Mouse (Mus musculus): Measurements from ENCODE around the gene Pef1. TPM values are rescaled to one million over a fixed set of nuclear protein-coding genes. Genes with fewer than 3 reads are reported as not detected.
A peak's percentile ranks its signal among the peaks of the same experiment; 100 is the strongest.

Gene Pef1
- polyA plus RNA-seq, 1 experiment: 56.9 TPM

DNA sequence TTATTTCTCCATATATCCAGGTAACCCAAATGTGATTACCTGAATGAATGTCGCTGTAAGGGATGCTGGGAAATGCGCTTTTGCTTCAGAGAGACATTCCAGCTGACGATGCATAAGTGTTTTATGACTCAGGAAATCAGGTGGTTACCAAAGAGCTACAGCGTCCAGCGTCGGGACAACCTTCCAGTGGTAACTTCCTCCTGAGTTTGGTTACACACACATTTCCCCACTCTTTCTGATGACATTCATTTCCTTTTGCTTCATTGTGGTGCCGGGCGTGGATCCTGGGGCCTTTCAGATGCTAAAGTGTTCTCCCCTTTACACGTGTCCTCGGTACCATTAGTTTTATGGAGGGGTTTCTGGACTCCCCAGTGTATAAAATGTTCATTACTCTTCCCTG is 46.0 kb downstream of the Pef1 start:
- Histone ChIP-seq H3K4me1 (ENCODE audit: control insufficient read depth, insufficient read depth, low read length) (no peaks in the 10 kb centered on the region), H3K9me3 (replicated peaks; ENCODE audit: control insufficient read depth, insufficient read depth, low read length, poor library complexity, severe bottlenecking) (no peaks in the 10 kb centered on the region), H3K9ac (ENCODE audit: low read depth, poor library complexity, severe bottlenecking) (no peak overlapping the region), H3K36me3 (ENCODE audit: control insufficient read depth, insufficient read depth, low read length, poor library complexity, severe bottlenecking) (no peaks in the 10 kb centered on the region), H3K4me3 (ENCODE audit: low read depth, low read length) (no peak overlapping the region), H3K27ac (ENCODE audit: insufficient read depth, low read length) (no peak overlapping the region), H3K27me3 (ENCODE audit: control insufficient read depth, insufficient read depth, low read length, poor library complexity, severe bottlenecking) (no peaks in the 10 kb centered on the region; the same call in 1 of the 2 replicates)
- TF ChIP-seq POLR2A (IDR thresholded peaks at IDR 0.05; ENCODE audit: insufficient read depth, low read length) (no peak), EP300 (IDR thresholded peaks at IDR 0.05; ENCODE audit: insufficient read depth, low read depth, low read length) (no peak), CTCF (IDR thresholded peaks at IDR 0.05; ENCODE audit: low read depth, low read length) (no peak)

DNA sequence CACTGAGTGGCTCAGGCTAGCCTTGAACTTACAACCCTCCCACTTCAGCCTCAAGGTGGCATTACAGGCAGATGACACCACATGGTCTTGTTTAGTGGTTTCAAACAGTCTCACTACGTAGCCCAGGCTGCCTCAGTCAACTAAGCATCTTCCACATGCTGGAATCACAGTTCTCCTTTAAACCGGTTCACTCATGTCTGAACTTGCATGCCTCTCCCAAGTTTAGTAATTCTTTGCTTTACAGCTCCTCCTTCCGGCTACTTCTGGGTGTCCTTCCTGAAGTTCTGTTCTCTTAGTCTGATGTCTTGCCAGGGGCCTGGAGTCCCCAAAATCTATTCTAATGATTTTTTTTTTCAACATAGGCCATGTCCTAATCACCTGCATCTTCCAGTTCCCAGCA is 51.9 kb downstream of the Pef1 start:
- TF ChIP-seq EP300 (IDR thresholded peaks at IDR 0.05; ENCODE audit: insufficient read depth, low read depth, low read length) (no peak), POLR2A (IDR thresholded peaks at IDR 0.05; ENCODE audit: insufficient read depth, low read length) (no peak), CTCF (IDR thresholded peaks at IDR 0.05; ENCODE audit: low read depth, low read length) (no peak)

DNA sequence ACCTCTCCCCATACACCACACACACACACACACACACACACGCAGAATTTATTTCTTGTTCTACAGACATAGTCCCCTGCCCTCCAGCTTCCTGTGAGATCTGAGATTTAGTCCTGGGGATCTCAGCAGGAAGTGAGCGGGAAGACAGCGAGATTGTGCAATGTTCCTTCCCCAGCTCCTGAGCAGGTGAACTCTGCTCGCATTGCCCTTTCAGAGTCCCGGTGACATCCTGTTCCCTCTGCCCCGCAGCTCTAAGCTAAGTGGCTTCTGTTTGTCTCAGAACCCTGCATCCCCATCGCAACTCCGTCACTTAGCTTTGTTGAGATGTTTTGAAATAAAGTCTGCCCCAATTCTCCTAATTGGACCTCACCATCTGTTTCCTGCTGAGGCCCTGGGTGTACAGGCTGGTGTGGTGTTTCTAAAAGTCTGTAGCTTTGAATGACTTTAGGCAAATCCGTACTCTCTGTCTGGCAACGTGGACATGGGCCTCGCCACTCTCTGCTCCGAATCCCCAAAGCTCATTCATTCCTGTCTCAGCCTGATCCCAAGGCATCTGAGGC is 54.5 kb downstream of the Pef1 start:
- Histone ChIP-seq H3K9me3 (replicated peaks; ENCODE audit: control insufficient read depth, insufficient read depth, low read length, poor library complexity, severe bottlenecking) (no peaks in the 10 kb centered on the region; the same call in 1 of the 2 replicates), H3K4me1 (ENCODE audit: control insufficient read depth, insufficient read depth, low read length) (no peaks in the 10 kb centered on the region), H3K4me3 (ENCODE audit: low read depth, low read length) (no peak overlapping the region), H3K27me3 (ENCODE audit: control insufficient read depth, insufficient read depth, low read length, poor library complexity, severe bottlenecking) (no peaks in the 10 kb centered on the region; the same call in 1 of the 2 replicates), H3K27ac (ENCODE audit: insufficient read depth, low read length) (no peak overlapping the region), H3K36me3 (ENCODE audit: control insufficient read depth, insufficient read depth, low read length, poor library complexity, severe bottlenecking) (no peaks in the 10 kb centered on the region), H3K9ac (ENCODE audit: low read depth, poor library complexity, severe bottlenecking) (no peak overlapping the region)
- TF ChIP-seq EP300 (IDR thresholded peaks at IDR 0.05; ENCODE audit: insufficient read depth, low read depth, low read length): no peak
- TF ChIP-seq CTCF (IDR thresholded peaks at IDR 0.05; ENCODE audit: low read depth, low read length): no peak
- TF ChIP-seq POLR2A (IDR thresholded peaks at IDR 0.05; ENCODE audit: insufficient read depth, low read length): no peak

More for the DNA sequence above, 51.9 kb downstream of the Pef1 start:
- Histone ChIP-seq H3K36me3 (ENCODE audit: control insufficient read depth, insufficient read depth, low read length, poor library complexity, severe bottlenecking) (no peaks in the 10 kb centered on the region), H3K4me3 (ENCODE audit: low read depth, low read length) (no peak overlapping the region), H3K27me3 (ENCODE audit: control insufficient read depth, insufficient read depth, low read length, poor library complexity, severe bottlenecking) (no peaks in the 10 kb centered on the region; the same call in 1 of the 2 replicates), H3K9ac (ENCODE audit: low read depth, poor library complexity, severe bottlenecking) (no peak overlapping the region), H3K27ac (ENCODE audit: insufficient read depth, low read length) (no peak overlapping the region), H3K9me3 (replicated peaks; ENCODE audit: control insufficient read depth, insufficient read depth, low read length, poor library complexity, severe bottlenecking) (no peaks in the 10 kb centered on the region; the same call in 1 of the 2 replicates), H3K4me1 (ENCODE audit: control insufficient read depth, insufficient read depth, low read length) (no peaks in the 10 kb centered on the region)

DNA sequence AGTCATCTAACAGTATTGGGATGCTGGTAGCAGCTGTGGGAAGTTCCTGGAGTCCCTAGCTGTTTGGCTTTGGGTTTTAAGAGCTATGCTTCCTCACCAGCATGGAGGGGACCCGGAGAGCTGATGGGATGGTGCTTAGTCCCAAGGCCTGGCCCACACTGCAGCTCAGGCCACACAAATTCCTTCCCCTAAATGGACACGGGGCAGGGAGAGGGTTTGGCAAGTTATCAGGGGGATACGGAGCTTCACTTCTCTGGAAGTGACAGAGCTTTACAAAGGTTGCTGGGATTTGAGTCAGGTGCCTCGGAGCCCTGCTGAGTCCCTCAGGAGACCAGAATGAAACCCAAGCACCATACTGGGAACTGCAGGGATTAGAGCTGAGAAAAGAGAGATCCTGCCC is 59.0 kb downstream of the Pef1 start:
- Histone ChIP-seq H3K36me3 (ENCODE audit: control insufficient read depth, insufficient read depth, low read length, poor library complexity, severe bottlenecking) (no peaks in the 10 kb centered on the region), H3K4me1 (ENCODE audit: control insufficient read depth, insufficient read depth, low read length) (no peaks in the 10 kb centered on the region), H3K9me3 (replicated peaks; ENCODE audit: control insufficient read depth, insufficient read depth, low read length, poor library complexity, severe bottlenecking) (no peaks in the 10 kb centered on the region), H3K9ac (ENCODE audit: low read depth, poor library complexity, severe bottlenecking) (no peak overlapping the region), H3K4me3 (ENCODE audit: low read depth, low read length) (no peak overlapping the region), H3K27me3 (ENCODE audit: control insufficient read depth, insufficient read depth, low read length, poor library complexity, severe bottlenecking) (no peaks in the 10 kb centered on the region), H3K27ac (ENCODE audit: insufficient read depth, low read length) (no peak overlapping the region)
- TF ChIP-seq POLR2A (IDR thresholded peaks at IDR 0.05; ENCODE audit: insufficient read depth, low read length): no peak
- TF ChIP-seq CTCF (IDR thresholded peaks at IDR 0.05; ENCODE audit: low read depth, low read length): no peak
- TF ChIP-seq EP300 (IDR thresholded peaks at IDR 0.05; ENCODE audit: insufficient read depth, low read depth, low read length): no peak

DNA sequence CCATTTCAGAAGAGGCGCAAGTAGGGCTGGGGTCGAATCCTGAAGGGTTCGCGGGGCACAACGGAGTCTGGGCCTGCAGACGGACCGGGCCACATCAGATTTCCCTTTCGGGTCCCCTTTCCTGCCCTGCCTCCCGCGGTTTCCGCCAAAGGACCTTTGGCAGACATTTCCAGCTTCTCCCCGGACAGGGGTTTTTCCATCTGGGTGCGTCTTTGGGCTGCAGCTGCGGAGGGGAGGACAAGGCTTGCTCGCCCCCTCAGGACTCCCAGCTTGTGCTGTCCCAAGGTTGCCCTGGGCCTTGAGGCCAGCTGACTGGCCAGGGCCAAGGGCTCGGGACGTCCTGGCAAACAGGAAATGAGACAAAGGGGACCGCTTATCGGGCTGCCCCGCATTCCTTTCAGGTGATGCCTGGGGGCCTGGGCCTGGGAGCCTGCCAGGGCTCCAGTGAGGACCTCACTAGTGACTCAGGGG is 61.1 kb downstream of the Pef1 start:
- no peaks in the 10 kb centered on the region for H3K9me3 ChIP-seq (replicated peaks; ENCODE audit: control insufficient read depth, insufficient read depth, low read length, poor library complexity, severe bottlenecking)
- no peaks in the 10 kb centered on the region for H3K36me3 ChIP-seq (ENCODE audit: control insufficient read depth, insufficient read depth, low read length, poor library complexity, severe bottlenecking)
- no peaks in the 10 kb centered on the region for H3K27me3 ChIP-seq (ENCODE audit: control insufficient read depth, insufficient read depth, low read length, poor library complexity, severe bottlenecking)
- no peak overlapping the region for H3K27ac ChIP-seq (ENCODE audit: insufficient read depth, low read length)
- TF ChIP-seq POLR2A (IDR thresholded peaks at IDR 0.05; ENCODE audit: insufficient read depth, low read length): no peak
- TF ChIP-seq EP300 (IDR thresholded peaks at IDR 0.05; ENCODE audit: insufficient read depth, low read depth, low read length): no peak
- TF ChIP-seq CTCF (IDR thresholded peaks at IDR 0.05; ENCODE audit: low read depth, low read length): no peak
- peak overlapping the region; percentile 52; the same call in 1 of the 2 replicates for H3K9ac ChIP-seq (ENCODE audit: low read depth, poor library complexity, severe bottlenecking)
- H3K4me1 ChIP-seq (ENCODE audit: control insufficient read depth, insufficient read depth, low read length): no peaks in the 10 kb centered on the region
- peak overlapping the region; percentile 40 for H3K4me3 ChIP-seq (ENCODE audit: low read depth, low read length)

DNA sequence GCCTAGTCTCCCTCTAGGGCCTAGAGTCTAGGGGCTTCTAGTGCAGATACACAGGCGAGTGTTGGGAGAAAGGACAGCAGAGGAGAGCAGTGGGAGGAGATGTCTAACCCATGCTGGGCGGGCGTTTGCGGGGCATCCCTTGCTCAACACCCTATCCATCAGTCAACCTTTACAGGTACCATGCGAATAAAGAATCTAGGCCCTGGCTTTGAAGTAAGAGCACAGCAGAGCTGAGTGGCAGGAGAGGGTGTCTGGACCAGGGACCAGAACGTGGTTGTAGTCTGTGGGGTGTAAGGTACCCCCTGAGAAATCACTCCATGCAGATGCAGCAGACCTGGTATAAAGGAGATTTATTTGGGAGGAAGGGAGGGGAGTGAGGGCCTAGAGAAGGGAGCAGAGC is 61.8 kb downstream of the Pef1 start:
- no peaks in the 10 kb centered on the region for H3K27me3 ChIP-seq (ENCODE audit: control insufficient read depth, insufficient read depth, low read length, poor library complexity, severe bottlenecking)
- H3K4me3 ChIP-seq (ENCODE audit: low read depth, low read length): no peak overlapping the region
- H3K36me3 ChIP-seq (ENCODE audit: control insufficient read depth, insufficient read depth, low read length, poor library complexity, severe bottlenecking): no peaks in the 10 kb centered on the region
- no peaks in the 10 kb centered on the region for H3K4me1 ChIP-seq (ENCODE audit: control insufficient read depth, insufficient read depth, low read length)
- TF ChIP-seq POLR2A (IDR thresholded peaks at IDR 0.05; ENCODE audit: insufficient read depth, low read length): no peak
- TF ChIP-seq CTCF (IDR thresholded peaks at IDR 0.05; ENCODE audit: low read depth, low read length): no peak
- TF ChIP-seq EP300 (IDR thresholded peaks at IDR 0.05; ENCODE audit: insufficient read depth, low read depth, low read length): no peak
- no peaks in the 10 kb centered on the region for H3K9me3 ChIP-seq (replicated peaks; ENCODE audit: control insufficient read depth, insufficient read depth, low read length, poor library complexity, severe bottlenecking)
- H3K9ac ChIP-seq (ENCODE audit: low read depth, poor library complexity, severe bottlenecking): no peak overlapping the region
- H3K27ac ChIP-seq (ENCODE audit: insufficient read depth, low read length): no peak overlapping the region

Data from ES-Bruce4 (cell line).